Mouse (Mus musculus): ENCODE results near the gene Lgals2. TPM values are rescaled to one million over a fixed set of nuclear protein-coding genes. Genes with fewer than 3 reads are reported as not detected.

Gene Lgals2
- polyA plus RNA-seq, 1 experiment from 2014 or later = not detected

GRCm38 (mm10) chr15:78843581-78844469, 11.5 kb downstream of the Lgals2 start:
- Histone ChIP-seq H3K4me1 (ENCODE audit: control insufficient read depth, insufficient read depth, low read length) (peaks cover 23% of the 10 kb centered on the region; the same call in 1 of the 2 replicates), H3K9ac (replicated peaks; ENCODE audit: low read depth, low read length) (no peak overlapping the region)

GRCm38 (mm10) chr15:78842371-78843163, 12.8 kb downstream of the Lgals2 start, which contains the start of gene Cdc42ep1:
Gene Cdc42ep1, plus strand, starts transcription at chr15:78842624.
- peak; percentile 21 for ATAC-seq (ENCODE audit: low read depth)
- Histone ChIP-seq H3K4me1 (ENCODE audit: control insufficient read depth, insufficient read depth, low read length) (peaks cover 23% of the 10 kb centered on the region; the same call in 1 of the 2 replicates), H3K4me2 (ENCODE audit: low read depth, low read length) (peak within 1 kb of the TSS; percentile 62), H3K4me3 (ENCODE audit: low read depth, low read length) (peak within 1 kb of the TSS; percentile 39), H3K27ac (ENCODE audit: low read depth, low read length) (peak within 1 kb of the TSS; percentile 46; the same call in 1 of the 2 replicates), H3K27me3 (ENCODE audit: control insufficient read depth, insufficient read depth, low read length) (peaks cover 9% of the 10 kb centered on the region), H3K36me3 (ENCODE audit: control insufficient read depth, insufficient read depth, low read length) (no peaks in the 10 kb centered on the region), H3K9ac (replicated peaks; ENCODE audit: low read depth, low read length) (peak within 1 kb of the TSS; percentile 54), H3K9me3 (ENCODE audit: control insufficient read depth, low read length) (no peaks in the 10 kb centered on the region)
- WGBS = under 1% methylated on average over 77 of the region's 86 CpGs

More at GRCm38 (mm10) chr15:78843581-78844469, 11.5 kb downstream of the Lgals2 start:
- H3K4me3 ChIP-seq (ENCODE audit: low read depth, low read length) = peak overlapping the region; percentile 39; the same call in 1 of the 2 replicates
- H3K27me3 ChIP-seq (ENCODE audit: control insufficient read depth, insufficient read depth, low read length) = peaks cover 9% of the 10 kb centered on the region
- no peak overlapping the region for H3K27ac ChIP-seq (ENCODE audit: low read depth, low read length)
- ATAC-seq (ENCODE audit: low read depth) = no peak
- no peaks in the 10 kb centered on the region for H3K36me3 ChIP-seq (ENCODE audit: control insufficient read depth, insufficient read depth, low read length)
- 37% methylated on average over 21 of the region's 21 CpGs for WGBS
- no peaks in the 10 kb centered on the region for H3K9me3 ChIP-seq (ENCODE audit: control insufficient read depth, low read length)
- peak overlapping the region; percentile 62 for H3K4me2 ChIP-seq (ENCODE audit: low read depth, low read length)

GRCm38 (mm10) chr15:78841161-78841790, 14.1 kb downstream of the Lgals2 start:
- peaks cover 23% of the 10 kb centered on the region; the same call in 1 of the 2 replicates for H3K4me1 ChIP-seq (ENCODE audit: control insufficient read depth, insufficient read depth, low read length)
- no peak overlapping the region for H3K27ac ChIP-seq (ENCODE audit: low read depth, low read length)
- no peak overlapping the region for H3K4me3 ChIP-seq (ENCODE audit: low read depth, low read length)
- peaks cover 9% of the 10 kb centered on the region for H3K27me3 ChIP-seq (ENCODE audit: control insufficient read depth, insufficient read depth, low read length)
- H3K9me3 ChIP-seq (ENCODE audit: control insufficient read depth, low read length) = no peaks in the 10 kb centered on the region
- no peak for ATAC-seq (ENCODE audit: low read depth)
- 52% methylated on average over 6 of the region's 6 CpGs for WGBS
- no peak overlapping the region for H3K4me2 ChIP-seq (ENCODE audit: low read depth, low read length)
- no peak overlapping the region for H3K9ac ChIP-seq (replicated peaks; ENCODE audit: low read depth, low read length)
- no peaks in the 10 kb centered on the region for H3K36me3 ChIP-seq (ENCODE audit: control insufficient read depth, insufficient read depth, low read length)

- no peak for ATAC-seq (ENCODE audit: low read depth)
- Histone ChIP-seq H3K9me3 (ENCODE audit: control insufficient read depth, low read length) (no peaks in the 10 kb centered on the region), H3K27me3 (ENCODE audit: control insufficient read depth, insufficient read depth, low read length) (peaks cover 9% of the 10 kb centered on the region), H3K9ac (replicated peaks; ENCODE audit: low read depth, low read length) (no peak overlapping the region), H3K4me3 (ENCODE audit: low read depth, low read length) (no peak overlapping the region), H3K36me3 (ENCODE audit: control insufficient read depth, insufficient read depth, low read length) (no peaks in the 10 kb centered on the region), H3K4me2 (ENCODE audit: low read depth, low read length) (no peak overlapping the region), H3K4me1 (ENCODE audit: control insufficient read depth, insufficient read depth, low read length) (peaks cover 21% of the 10 kb centered on the region; the same call in 1 of the 2 replicates), H3K27ac (ENCODE audit: low read depth, low read length) (no peak overlapping the region)
- 30% methylated on average over 11 of the region's 11 CpGs for WGBS
These were observed 14.6 kb downstream of the Lgals2 start for GRCm38 (mm10) chr15:78840751-78841150.

- Histone ChIP-seq H3K36me3 (ENCODE audit: control insufficient read depth, insufficient read depth, low read length) (no peaks in the 10 kb centered on the region), H3K27me3 (ENCODE audit: control insufficient read depth, insufficient read depth, low read length) (peaks cover 9% of the 10 kb centered on the region), H3K9me3 (ENCODE audit: control insufficient read depth, low read length) (no peaks in the 10 kb centered on the region), H3K9ac (replicated peaks; ENCODE audit: low read depth, low read length) (no peak overlapping the region), H3K4me3 (ENCODE audit: low read depth, low read length) (no peak overlapping the region), H3K4me2 (ENCODE audit: low read depth, low read length) (no peak overlapping the region), H3K27ac (ENCODE audit: low read depth, low read length) (no peak overlapping the region), H3K4me1 (ENCODE audit: control insufficient read depth, insufficient read depth, low read length) (peaks cover 21% of the 10 kb centered on the region; the same call in 1 of the 2 replicates)
- ATAC-seq (ENCODE audit: low read depth) = no peak
- 54% methylated on average over 3 of the region's 3 CpGs for WGBS
These were observed 15.1 kb downstream of the Lgals2 start for GRCm38 (mm10) chr15:78840241-78840640.

GRCm38 (mm10) chr15:78839744-78840143, 15.6 kb downstream of the Lgals2 start:
- Histone ChIP-seq H3K4me1 (ENCODE audit: control insufficient read depth, insufficient read depth, low read length) (peaks cover 22% of the 10 kb centered on the region; the same call in 1 of the 2 replicates), H3K27me3 (ENCODE audit: control insufficient read depth, insufficient read depth, low read length) (peaks cover 9% of the 10 kb centered on the region), H3K9me3 (ENCODE audit: control insufficient read depth, low read length) (no peaks in the 10 kb centered on the region), H3K9ac (replicated peaks; ENCODE audit: low read depth, low read length) (no peak overlapping the region; the same call in 1 of the 2 replicates), H3K36me3 (ENCODE audit: control insufficient read depth, insufficient read depth, low read length) (no peaks in the 10 kb centered on the region), H3K4me2 (ENCODE audit: low read depth, low read length) (no peak overlapping the region), H3K27ac (ENCODE audit: low read depth, low read length) (0 out of 2 replicates have a peak overlapping the region, but pooled peaks have one; percentile 45), H3K4me3 (ENCODE audit: low read depth, low read length) (no peak overlapping the region)
- 0% methylated on average over 2 of the region's 2 CpGs for WGBS
- peak; percentile 38; the same call in 1 of the 2 replicates for ATAC-seq (ENCODE audit: low read depth)

- Histone ChIP-seq H3K36me3 (ENCODE audit: control insufficient read depth, insufficient read depth, low read length) (no peaks in the 10 kb centered on the region), H3K9me3 (ENCODE audit: control insufficient read depth, low read length) (no peaks in the 10 kb centered on the region), H3K4me2 (ENCODE audit: low read depth, low read length) (no peak overlapping the region), H3K27me3 (ENCODE audit: control insufficient read depth, insufficient read depth, low read length) (no peaks in the 10 kb centered on the region), H3K9ac (replicated peaks; ENCODE audit: low read depth, low read length) (no peak overlapping the region), H3K27ac (ENCODE audit: low read depth, low read length) (peak overlapping the region; percentile 45), H3K4me1 (ENCODE audit: control insufficient read depth, insufficient read depth, low read length) (peaks cover 16% of the 10 kb centered on the region; the same call in 1 of the 2 replicates), H3K4me3 (ENCODE audit: low read depth, low read length) (no peak overlapping the region)
- 38% methylated on average over 8 of the region's 8 CpGs for WGBS
- no peak for ATAC-seq (ENCODE audit: low read depth)
These were observed 19.2 kb downstream of the Lgals2 start for GRCm38 (mm10) chr15:78836086-78836621.

Measured in neural tube, embryonic 14.5 days (tissue).